In the genomic region with DNA sequence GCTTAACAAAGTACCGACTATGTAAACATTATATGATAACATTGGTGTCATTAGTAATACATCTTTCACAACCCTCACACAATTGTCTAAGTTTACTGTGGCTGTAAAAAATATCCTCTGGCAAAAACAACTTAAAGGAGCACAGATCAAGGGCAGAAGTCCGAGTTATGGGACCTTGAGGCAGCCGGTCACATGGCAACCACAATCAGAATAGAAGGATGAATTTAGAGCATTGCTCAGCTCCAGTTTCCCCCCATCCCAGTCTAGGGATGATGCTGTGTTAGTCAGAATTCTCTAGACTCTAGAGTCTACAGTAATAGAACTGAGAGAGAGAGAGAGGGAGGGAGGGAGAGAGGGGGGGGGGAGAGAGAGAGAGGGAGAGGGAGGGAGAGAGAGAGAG, we compare ENCODE assay signal across 25 mouse cellular contexts.
A peak's percentile ranks its signal among the peaks of the same experiment; 100 is the strongest.
DNase-seq lines count a peak whose midpoint lies in the region; ATAC-seq and TF ChIP-seq lines count a peak whose summit lies in the region.
"Had no signal": no experiment of that assay in that cellular context is flagged by ENCODE, and none has a peak within 500 bp of the region (broad histone marks: within the 10 kb centered on the region; RNA-seq: fewer than 3 reads in every experiment).

No protein-coding gene starts in this region.

- peaks cover 15% of the 10 kb centered on the region; the same call in 1 of the 2 replicates for H3K4me1 ChIP-seq in cerebellum, adult 2 months (ENCODE audit: control insufficient read depth, insufficient read depth, low read length)
- H3K4me1 ChIP-seq in hindbrain, embryonic 13.5 days (replicated peaks): peaks cover 19% of the 10 kb centered on the region
- no peaks in the 10 kb centered on the region for H3K4me1 ChIP-seq in hindbrain, embryonic 11.5 days (replicated peaks; ENCODE audit: control insufficient read depth, insufficient read depth, low read length)
- H3K4me1 ChIP-seq in midbrain, embryonic 15.5 days: peaks cover 11% of the 10 kb centered on the region; the same call in 1 of the 2 replicates
- peaks cover 2% of the 10 kb centered on the region; the same call in 1 of the 2 replicates for H3K4me1 ChIP-seq in midbrain, embryonic 16.5 days (ENCODE audit: control insufficient read depth, insufficient read depth, low read length)
- no peaks in the 10 kb centered on the region for H3K4me1 ChIP-seq in heart, adult 2 months (ENCODE audit: control insufficient read depth, insufficient read depth, low read length)
- H3K4me1 ChIP-seq: heart, embryonic 12.5 days; intestine, embryonic 15.5 days; limb, embryonic 12.5 days; liver, embryonic 12.5 days; stomach, embryonic 15.5 days had no signal

- H3K27ac ChIP-seq in cerebellum, adult 2 months (ENCODE audit: insufficient read depth, low read length): no peak overlapping the region
- peak overlapping the region; percentile 76; the same call in 1 of the 2 replicates for H3K27ac ChIP-seq in hindbrain, embryonic 13.5 days
- H3K27ac ChIP-seq in hindbrain, embryonic 11.5 days (ENCODE audit: low read depth, low read length): no peak overlapping the region
- H3K27ac ChIP-seq in midbrain, embryonic 15.5 days: no peak overlapping the region
- H3K27ac ChIP-seq in midbrain, embryonic 16.5 days (ENCODE audit: low read length): no peak overlapping the region
- H3K27ac ChIP-seq in heart, adult 2 months: no peak overlapping the region
- H3K27ac ChIP-seq: gastrocnemius, adult 2 months; intestine, embryonic 15.5 days; layer of hippocampus, adult 2 months; left cerebral cortex, adult 2 months; limb, embryonic 12.5 days; liver, embryonic 12.5 days; stomach, embryonic 15.5 days had no signal

- no peak overlapping the region for H3K9ac ChIP-seq in hindbrain, embryonic 13.5 days
- no peak overlapping the region for H3K9ac ChIP-seq in hindbrain, embryonic 11.5 days (ENCODE audit: low read depth, low read length)
- no peak overlapping the region for H3K9ac ChIP-seq in midbrain, embryonic 15.5 days
- H3K9ac ChIP-seq in midbrain, embryonic 16.5 days (ENCODE audit: low read depth, low read length): no peak overlapping the region
- no peak overlapping the region for H3K9ac ChIP-seq in heart, adult 2 months (ENCODE audit: low read depth, low read length)
- H3K9ac ChIP-seq: heart, embryonic 12.5 days; intestine, embryonic 15.5 days; limb, embryonic 12.5 days; liver, embryonic 12.5 days; liver, postnatal 0 days; stomach, embryonic 15.5 days had no signal

- no peak overlapping the region for H3K4me2 ChIP-seq in hindbrain, embryonic 13.5 days
- H3K4me2 ChIP-seq in hindbrain, embryonic 11.5 days (replicated peaks; ENCODE audit: low read depth, low read length): no peak overlapping the region
- H3K4me2 ChIP-seq in midbrain, embryonic 15.5 days: no peak overlapping the region
- no peak overlapping the region for H3K4me2 ChIP-seq in midbrain, embryonic 16.5 days (ENCODE audit: low read length)
- H3K4me2 ChIP-seq: heart, embryonic 12.5 days; intestine, embryonic 15.5 days; limb, embryonic 12.5 days; liver, embryonic 12.5 days; stomach, embryonic 15.5 days had no signal

- H3K27me3 ChIP-seq in cerebellum, adult 2 months (ENCODE audit: control insufficient read depth, insufficient read depth, low read length): no peaks in the 10 kb centered on the region; the same call in 1 of the 2 replicates
- H3K27me3 ChIP-seq in hindbrain, embryonic 13.5 days: no peaks in the 10 kb centered on the region
- H3K27me3 ChIP-seq in hindbrain, embryonic 11.5 days (ENCODE audit: control insufficient read depth, insufficient read depth, low read length): no peaks in the 10 kb centered on the region
- H3K27me3 ChIP-seq in midbrain, embryonic 15.5 days (replicated peaks): no peaks in the 10 kb centered on the region
- H3K27me3 ChIP-seq in midbrain, embryonic 16.5 days (ENCODE audit: control insufficient read depth, insufficient read depth, low read depth, low read length): no peaks in the 10 kb centered on the region
- H3K27me3 ChIP-seq in heart, adult 2 months (ENCODE audit: control insufficient read depth, insufficient read depth, low read length): no peaks in the 10 kb centered on the region
- H3K27me3 ChIP-seq: heart, embryonic 12.5 days; intestine, embryonic 15.5 days; limb, embryonic 12.5 days; liver, embryonic 12.5 days; stomach, embryonic 15.5 days had no signal

- TF ChIP-seq POLR2A in cerebellum, adult 2 months (IDR thresholded peaks at IDR 0.05; ENCODE audit: borderline replicate concordance, insufficient read depth, low read length): no peak
- TF ChIP-seq POLR2A in heart, adult 2 months (IDR thresholded peaks at IDR 0.05; ENCODE audit: insufficient read depth, low read depth, low read length): no peak

- TF ChIP-seq CTCF in cerebellum, adult 2 months (IDR thresholded peaks at IDR 0.05; ENCODE audit: borderline replicate concordance, insufficient read depth, low read depth, low read length): no peak
- no peak for TF ChIP-seq CTCF in heart, adult 2 months (IDR thresholded peaks at IDR 0.05)

- no peaks in the 10 kb centered on the region for H3K9me3 ChIP-seq in hindbrain, embryonic 13.5 days
- no peaks in the 10 kb centered on the region for H3K9me3 ChIP-seq in hindbrain, embryonic 11.5 days (ENCODE audit: control insufficient read depth, low read length)
- H3K9me3 ChIP-seq in midbrain, embryonic 15.5 days: no peaks in the 10 kb centered on the region
- H3K9me3 ChIP-seq in midbrain, embryonic 16.5 days (replicated peaks; ENCODE audit: control insufficient read depth, low read length, poor library complexity, severe bottlenecking): no peaks in the 10 kb centered on the region
- H3K9me3 ChIP-seq: heart, embryonic 12.5 days; intestine, embryonic 15.5 days; limb, embryonic 12.5 days; liver, embryonic 12.5 days; stomach, embryonic 15.5 days had no signal

- H3K36me3 ChIP-seq in hindbrain, embryonic 13.5 days: no peaks in the 10 kb centered on the region
- no peaks in the 10 kb centered on the region for H3K36me3 ChIP-seq in hindbrain, embryonic 11.5 days (ENCODE audit: control insufficient read depth, insufficient read depth, low read length)
- H3K36me3 ChIP-seq in midbrain, embryonic 15.5 days (replicated peaks): no peaks in the 10 kb centered on the region
- no peaks in the 10 kb centered on the region for H3K36me3 ChIP-seq in midbrain, embryonic 16.5 days (ENCODE audit: control insufficient read depth, insufficient read depth, low read length)
- H3K36me3 ChIP-seq in heart, adult 2 months (ENCODE audit: control insufficient read depth, insufficient read depth, low read length): no peaks in the 10 kb centered on the region
- H3K36me3 ChIP-seq: heart, embryonic 12.5 days; intestine, embryonic 15.5 days; limb, embryonic 12.5 days; liver, embryonic 12.5 days; stomach, embryonic 15.5 days had no signal

- no peak for DNase-seq in cerebellum, adult 2 months
- DNase-seq in hindbrain, embryonic 11.5 days (ENCODE audit: low spot score): no peak
- DNase-seq in heart, adult 2 months: no peak
- DNase-seq: gastrocnemius, adult 2 months; gastrocnemius, postnatal 36 days; heart, adult 18-20 months; heart, postnatal 4 days; kidney, adult 2 months; kidney, postnatal 36 days; liver, postnatal 0 days; lung, postnatal 36 days; right cerebral cortex, postnatal 25 days had no signal

- no peak overlapping the region for H3K4me3 ChIP-seq in cerebellum, adult 2 months (replicated peaks; ENCODE audit: insufficient read depth, low read depth, low read length)
- H3K4me3 ChIP-seq in hindbrain, embryonic 13.5 days: no peak overlapping the region
- no peak overlapping the region for H3K4me3 ChIP-seq in hindbrain, embryonic 11.5 days (ENCODE audit: low read depth, low read length)
- H3K4me3 ChIP-seq in midbrain, embryonic 15.5 days: no peak overlapping the region
- H3K4me3 ChIP-seq in midbrain, embryonic 16.5 days (ENCODE audit: low read depth, low read length): no peak overlapping the region
- no peak overlapping the region for H3K4me3 ChIP-seq in heart, adult 2 months
- H3K4me3 ChIP-seq: gastrocnemius, adult 2 months; heart, embryonic 12.5 days; intestine, embryonic 15.5 days; layer of hippocampus, adult 2 months; left cerebral cortex, adult 2 months; limb, embryonic 12.5 days; liver, embryonic 12.5 days; myocyte; stomach, embryonic 15.5 days had no signal

- intact Hi-C loops in heart, adult 2 months (cut with DNase I): no loop called here

- no peak for TF ChIP-seq EP300 in heart, adult 2 months (IDR thresholded peaks at IDR 0.05; ENCODE audit: insufficient read depth, low read depth, low read length)

- ATAC-seq in cerebellum, adult (ENCODE audit: insufficient number of reproducible peaks, low FRiP score, low TSS enrichment): 0 out of 2 replicates have a peak, but pooled peaks have one; percentile 21
- ATAC-seq in hindbrain, embryonic 13.5 days (ENCODE audit: low FRiP score): no peak
- no peak for ATAC-seq in hindbrain, embryonic 11.5 days (ENCODE audit: low FRiP score)
- peak; percentile 40; the same call in 1 of the 2 replicates for ATAC-seq in midbrain, embryonic 15.5 days (replicated peaks)
- ATAC-seq in midbrain, embryonic 16.5 days: no peak
- ATAC-seq: CD4-positive, CD25-positive, alpha-beta regulatory T cell, adult 4 months; intestine, embryonic 15.5 days; liver, embryonic 12.5 days; liver, postnatal 0 days had no signal

- no peaks in the 10 kb centered on the region for H3K79me2 ChIP-seq in heart, adult 2 months (replicated peaks; ENCODE audit: control insufficient read depth, insufficient read depth, low read length)

- 81% methylated on average over 3 of the region's 3 CpGs for WGBS in cerebellum, adult 2 months
- 90% methylated on average over 3 of the region's 3 CpGs for WGBS in hindbrain, embryonic 13.5 days
- WGBS in hindbrain, embryonic 11.5 days: 85% methylated on average over 3 of the region's 3 CpGs
- 80% methylated on average over 3 of the region's 3 CpGs for WGBS in midbrain, embryonic 15.5 days
- WGBS in midbrain, embryonic 16.5 days: 87% methylated on average over 3 of the region's 3 CpGs
- 68% methylated on average over 3 of the region's 3 CpGs for WGBS in heart, adult 2 months

Comparison
In these comparisons a context has a peak if more than half of its experiments do, and no peak if none do; other contexts are left out.
1. ATAC-seq: peak in cerebellum, adult (single experiment) and midbrain, embryonic 15.5 days (single experiment); none in hindbrain, embryonic 13.5 days (single experiment), hindbrain, embryonic 11.5 days (single experiment) and midbrain, embryonic 16.5 days (single experiment).